9 mouse cellular contexts compared by ENCODE assay signal in the genomic region with DNA sequence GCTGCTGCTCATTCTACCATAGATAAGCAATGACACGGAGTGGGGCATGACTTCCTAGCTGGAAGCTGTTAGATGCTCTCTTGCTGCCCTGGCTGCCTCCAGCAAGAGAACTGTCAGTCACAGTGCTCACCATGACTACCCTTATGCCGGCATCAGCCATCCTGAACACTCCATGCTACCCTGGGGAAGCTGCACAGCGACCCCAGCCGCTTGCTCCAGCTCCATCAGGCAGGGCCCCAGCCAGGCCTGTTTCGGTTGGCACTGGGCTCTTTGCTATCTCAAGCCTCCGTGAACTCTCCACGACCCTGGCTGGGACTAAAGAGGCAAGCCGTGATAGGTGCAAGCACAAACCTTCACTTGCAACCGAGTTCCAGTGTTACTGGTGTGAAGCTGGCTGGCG. TPM values are rescaled to one million over a fixed set of nuclear protein-coding genes. Genes with fewer than 3 reads are reported as not detected.
DNase-seq lines count a peak whose midpoint lies in the region; ATAC-seq and TF ChIP-seq lines count a peak whose summit lies in the region.
"Had no signal": no experiment of that assay in that cellular context is flagged by ENCODE, and none has a peak within 500 bp of the region (broad histone marks: within the 10 kb centered on the region; RNA-seq: fewer than 3 reads in every experiment).

No protein-coding gene starts in this region.

- no peak overlapping the region for H3K9ac ChIP-seq in heart, embryonic 11.5 days (ENCODE audit: low read depth, low read length)
- H3K9ac ChIP-seq in forebrain, embryonic 14.5 days (ENCODE audit: low read length): peak overlapping the region; percentile 17; the same call in 1 of the 2 replicates
- no peak overlapping the region for H3K9ac ChIP-seq in hindbrain, postnatal 0 days (replicated peaks; ENCODE audit: low read length)

- no peaks in the 10 kb centered on the region for H3K36me3 ChIP-seq in heart, embryonic 11.5 days (ENCODE audit: control insufficient read depth, insufficient read depth, low read length)
- H3K36me3 ChIP-seq in forebrain, embryonic 14.5 days (ENCODE audit: control insufficient read depth, insufficient read depth, low read length): no peaks in the 10 kb centered on the region
- H3K36me3 ChIP-seq in hindbrain, postnatal 0 days (ENCODE audit: insufficient read depth, low read length): no peaks in the 10 kb centered on the region

- ATAC-seq in heart, embryonic 11.5 days (replicated peaks; ENCODE audit: insufficient number of reproducible peaks, low FRiP score, low TSS enrichment): 0 out of 2 replicates have a peak, but pooled peaks have one; percentile 43
- ATAC-seq in forebrain, embryonic 14.5 days: peak; percentile 22; the same call in 1 of the 2 replicates
- peak; percentile 82 for ATAC-seq in hindbrain, postnatal 0 days
- ATAC-seq: intestine, postnatal 0 days had no signal

- no peak for DNase-seq in heart, postnatal 14 days
- peak; percentile 31 for DNase-seq in R1 (ENCODE audit: low read depth, low spot score)
- peak; percentile 42 for DNase-seq in forebrain, embryonic 14.5 days (ENCODE audit: low spot score)
- peak; percentile 73 for DNase-seq in hindbrain, postnatal 0 days (ENCODE audit: low spot score)
- DNase-seq in ovary, postnatal 10 days (ENCODE audit: low spot score): no peak
- no peak for DNase-seq in frontal cortex, postnatal 36 days (ENCODE audit: low spot score in 2 of 2)
- no peak for DNase-seq in adrenal gland, postnatal 14 days

- H3K4me3 ChIP-seq in heart, embryonic 11.5 days (ENCODE audit: low read depth, low read length): no peak overlapping the region
- no peak overlapping the region for H3K4me3 ChIP-seq in forebrain, embryonic 14.5 days (ENCODE audit: low read depth, low read length)
- no peak overlapping the region for H3K4me3 ChIP-seq in hindbrain, postnatal 0 days (ENCODE audit: low read length)

- intact Hi-C loops in heart, postnatal 14 days (cut with DNase I): loop anchor here (2.0 kb wide), 3 partner anchors 87 to 123 kb away; a partner anchor contains a TSS

- WGBS in heart, embryonic 11.5 days (ENCODE audit: insufficient replicate concordance): 13% methylated on average over 10 of the region's 10 CpGs
- 61% methylated on average over 10 of the region's 10 CpGs for WGBS in forebrain, embryonic 14.5 days
- WGBS in hindbrain, postnatal 0 days: 26% methylated on average over 10 of the region's 10 CpGs

- H3K27me3 ChIP-seq in heart, embryonic 11.5 days (ENCODE audit: control insufficient read depth, insufficient read depth, low read length): no peaks in the 10 kb centered on the region
- no peaks in the 10 kb centered on the region for H3K27me3 ChIP-seq in forebrain, embryonic 14.5 days (replicated peaks; ENCODE audit: control insufficient read depth, insufficient read depth, low read length)
- H3K27me3 ChIP-seq in hindbrain, postnatal 0 days (ENCODE audit: insufficient read depth, low read length): no peaks in the 10 kb centered on the region

- TF ChIP-seq CTCF in hindbrain, postnatal 0 days (IDR thresholded peaks at IDR 0.05; ENCODE audit: low read depth): peak; percentile 28; the same call in 1 of the 2 replicates

- peak overlapping the region; percentile 31 for H3K27ac ChIP-seq in heart, embryonic 11.5 days (ENCODE audit: low read depth, low read length)
- no peak overlapping the region for H3K27ac ChIP-seq in forebrain, embryonic 14.5 days (ENCODE audit: low read depth, low read length)
- 0 out of 2 replicates have a peak overlapping the region, but pooled peaks have one; percentile 1 for H3K27ac ChIP-seq in hindbrain, postnatal 0 days

- no peaks in the 10 kb centered on the region for H3K9me3 ChIP-seq in heart, embryonic 11.5 days (replicated peaks; ENCODE audit: control insufficient read depth, low read length)
- no peaks in the 10 kb centered on the region for H3K9me3 ChIP-seq in forebrain, embryonic 14.5 days (replicated peaks; ENCODE audit: control insufficient read depth, low read length)
- no peaks in the 10 kb centered on the region for H3K9me3 ChIP-seq in hindbrain, postnatal 0 days (ENCODE audit: low read length)

- peak overlapping the region; percentile 2; the same call in 1 of the 2 replicates for H3K4me2 ChIP-seq in heart, embryonic 11.5 days
- no peak overlapping the region for H3K4me2 ChIP-seq in forebrain, embryonic 14.5 days (ENCODE audit: low read length)
- no peak overlapping the region for H3K4me2 ChIP-seq in hindbrain, postnatal 0 days (ENCODE audit: low read depth, low read length)

- peaks cover 78% of the 10 kb centered on the region for H3K4me1 ChIP-seq in heart, embryonic 11.5 days (ENCODE audit: control insufficient read depth, insufficient read depth, low read length)
- H3K4me1 ChIP-seq in forebrain, embryonic 14.5 days (ENCODE audit: control insufficient read depth, insufficient read depth, low read length): peaks cover 26% of the 10 kb centered on the region
- peaks cover 30% of the 10 kb centered on the region for H3K4me1 ChIP-seq in hindbrain, postnatal 0 days (ENCODE audit: insufficient read depth, low read length)

RNA-seq across cellular contexts. Expression of a gene that starts 45.9 kb away (rescaled TPM):
- 65.7 and 74.6 TPM in 2 replicates for polyA plus RNA-seq in heart, embryonic 11.5 days (2014; fragmentation: Nextera tagmentation; extraction: Ambion mirVana)
- total RNA-seq in heart, postnatal 14 days (2021): 10 to 100 TPM; 42.1 to 49.0 TPM
- polyA plus RNA-seq in forebrain, embryonic 14.5 days (2014; fragmentation: Nextera tagmentation; extraction: Ambion mirVana): 52.1 and 56.5 TPM in 2 replicates
- total RNA-seq in hindbrain, postnatal 0 days (2014; rRNA removed): 32.5 and 45.2 TPM in 2 replicates
- 115 and 121 TPM in 2 replicates for polyA plus RNA-seq in hindbrain, postnatal 0 days (2015; fragmentation: Nextera tagmentation; extraction: Ambion mirVana)
- 48.5 and 64.0 TPM in 2 replicates for total RNA-seq in adrenal gland, postnatal 14 days (2021)

RNA-seq across cellular contexts. Expression of a gene that starts 49.7 kb away (rescaled TPM):
- polyA plus RNA-seq in heart, embryonic 11.5 days (2014; fragmentation: Nextera tagmentation; extraction: Ambion mirVana): 13.6 and 14.8 TPM in 2 replicates
- 10 to 100 TPM; 13.0 to 13.3 TPM for total RNA-seq in heart, postnatal 14 days (2021)
- polyA plus RNA-seq in forebrain, embryonic 14.5 days (2014; fragmentation: Nextera tagmentation; extraction: Ambion mirVana): 19.8 and 21.0 TPM in 2 replicates
- total RNA-seq in hindbrain, postnatal 0 days (2014; rRNA removed): 52.0 and 110 TPM in 2 replicates
- 36.0 and 38.2 TPM in 2 replicates for polyA plus RNA-seq in hindbrain, postnatal 0 days (2015; fragmentation: Nextera tagmentation; extraction: Ambion mirVana)
- 35.8 and 37.1 TPM in 2 replicates for total RNA-seq in adrenal gland, postnatal 14 days (2021)

Comparison
In these comparisons a context has a peak if more than half of its experiments do, and no peak if none do; other contexts are left out.
1. ATAC-seq: peak in every context shown above with its lines; median percentile 82 in hindbrain, postnatal 0 days; 43 in heart, embryonic 11.5 days; 22 in forebrain, embryonic 14.5 days.
2. DNase-seq: peak in R1 (single experiment), forebrain, embryonic 14.5 days (single experiment) and hindbrain, postnatal 0 days (single experiment); none in heart, postnatal 14 days (0 of 2), ovary, postnatal 10 days (single experiment), frontal cortex, postnatal 36 days (0 of 2) and adrenal gland, postnatal 14 days (single experiment).